In the genomic region with DNA sequence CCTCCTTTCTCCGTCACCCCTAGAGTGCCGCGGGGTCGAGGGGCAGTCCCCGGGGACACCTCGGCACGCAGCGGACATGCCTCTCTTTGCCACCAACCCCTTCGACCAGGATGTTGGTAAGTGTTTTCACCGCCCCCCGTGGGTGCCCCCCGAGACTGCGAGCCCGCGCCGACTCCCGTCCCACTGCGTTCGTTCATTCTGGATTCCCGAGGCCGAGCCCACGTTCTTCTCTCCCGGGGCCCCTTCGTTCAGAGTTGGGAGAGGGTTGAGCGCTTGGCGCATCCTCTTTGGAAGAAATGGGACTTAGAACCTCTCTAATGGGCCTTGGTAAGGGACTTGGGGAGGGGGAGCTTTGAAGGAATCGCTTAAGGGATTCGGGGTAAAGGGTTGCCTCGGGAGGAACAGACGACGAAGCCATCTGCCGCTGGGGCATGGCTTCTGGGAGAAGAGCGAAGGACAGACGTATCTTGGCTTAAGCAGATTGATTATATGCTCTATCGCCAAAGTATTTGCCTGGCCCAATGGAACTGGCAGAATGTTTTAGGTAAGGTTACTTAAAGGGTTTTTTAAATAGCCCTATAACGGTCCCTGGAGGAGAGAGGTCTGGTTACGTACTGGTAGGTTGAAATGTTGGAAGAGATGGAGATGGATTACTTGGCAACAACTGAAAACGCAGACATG, we compare ENCODE assay signal across 8 mouse cellular contexts. TPM values are rescaled to one million over a fixed set of nuclear protein-coding genes. Genes with fewer than 3 reads are reported as not detected.
A peak's percentile ranks its signal among the peaks of the same experiment; 100 is the strongest.
DNase-seq lines count a peak whose midpoint lies in the region; ATAC-seq and TF ChIP-seq lines count a peak whose summit lies in the region.

No protein-coding gene starts in this region.

- TF ChIP-seq CTCF in layer of hippocampus, adult 2 months (conservative IDR thresholded peaks at IDR 0.05) = no peak

- H3K9ac ChIP-seq in hindbrain, embryonic 14.5 days = peak overlapping the region; percentile 83

- peak overlapping the region; percentile 88 for H3K4me3 ChIP-seq in layer of hippocampus, adult 2 months
- peak overlapping the region; percentile 89 for H3K4me3 ChIP-seq in brown adipose tissue, adult 24 weeks (ENCODE audit: insufficient read depth, low read depth, low read length)
- peak overlapping the region; percentile 82 for H3K4me3 ChIP-seq in hindbrain, embryonic 14.5 days (replicated peaks; ENCODE audit: low read length)

- H3K4me1 ChIP-seq in brown adipose tissue, adult 24 weeks (ENCODE audit: control insufficient read depth, insufficient read depth, insufficient read length, low read length) = no peaks in the 10 kb centered on the region
- peaks cover 24% of the 10 kb centered on the region for H3K4me1 ChIP-seq in hindbrain, embryonic 14.5 days (replicated peaks; ENCODE audit: control insufficient read depth, insufficient read depth, low read length)

- no peaks in the 10 kb centered on the region for H3K36me3 ChIP-seq in hindbrain, embryonic 14.5 days (replicated peaks; ENCODE audit: control insufficient read depth, insufficient read depth)

- no peak for DNase-seq in layer of hippocampus, adult 2 months (ENCODE audit: low spot score in 2 of 2)
- no peak for DNase-seq in layer of hippocampus, postnatal 14 days (ENCODE audit: low spot score in 2 of 2)
- peak; percentile 29 for DNase-seq in hindbrain, embryonic 14.5 days (ENCODE audit: low spot score)
- DNase-seq in spleen, adult 18-20 months = no peak
- no peak for DNase-seq in adrenal gland, adult 8-10 months
- DNase-seq in thymus, postnatal 10 days (ENCODE audit: low spot score in 2 of 2) = no peak

- peak overlapping the region; percentile 100 for H3K27ac ChIP-seq in layer of hippocampus, adult 2 months
- H3K27ac ChIP-seq in brown adipose tissue, adult 24 weeks (replicated peaks; ENCODE audit: low read depth, low read length) = peak overlapping the region; percentile 96
- H3K27ac ChIP-seq in hindbrain, embryonic 14.5 days = peak overlapping the region; percentile 98

- no peaks in the 10 kb centered on the region for H3K9me3 ChIP-seq in hindbrain, embryonic 14.5 days (ENCODE audit: control insufficient read depth, low read length)

- peak overlapping the region; percentile 61 for H3K4me2 ChIP-seq in hindbrain, embryonic 14.5 days (replicated peaks)

- WGBS in hindbrain, embryonic 14.5 days = under 1% methylated on average over 38 of the region's 38 CpGs

- no peaks in the 10 kb centered on the region for H3K27me3 ChIP-seq in hindbrain, embryonic 14.5 days (ENCODE audit: control insufficient read depth, insufficient read depth, low read length)

- ATAC-seq in hindbrain, embryonic 14.5 days (ENCODE audit: low FRiP score) = no peak; the same call in 1 of the 2 replicates
- peak; percentile 17; the same call in 1 of the 2 replicates for ATAC-seq in megakaryocyte-erythroid progenitor cell, adult 5-6 weeks (replicated peaks; ENCODE audit: low FRiP score, low TSS enrichment, poor library complexity, severe bottlenecking)

RNA-seq across cellular contexts. Expression of a gene that starts 0.5 kb away (rescaled TPM):
- total RNA-seq in layer of hippocampus, adult 2 months (2021) = 10 to 100 TPM; 86.7 to 87.4 TPM
- 100 to 1,000 TPM in 1 of 2 experiments, 10 to 100 TPM in 1; 89.5 to 104 TPM for total RNA-seq in layer of hippocampus, postnatal 14 days (2021)
- polyA plus RNA-seq in brown adipose tissue, adult 24 weeks (2012; ENCODE audit: insufficient read depth, insufficient read length, missing spikeins) = 18.8 and 19.0 TPM in 2 replicates
- 134 and 162 TPM in 2 replicates for polyA plus RNA-seq in hindbrain, embryonic 14.5 days (2014; fragmentation: Nextera tagmentation; extraction: Ambion mirVana)
- total RNA-seq in megakaryocyte-erythroid progenitor cell, adult 5-6 weeks (2014; fragmentation: Nextera tagmentation) = 36.3 and 40.5 TPM in 2 replicates
- 33.3 and 43.9 TPM in 2 replicates for total RNA-seq in megakaryocyte-erythroid progenitor cell, adult 5-6 weeks (2017)
- 10 to 100 TPM; 50.2 to 57.1 (median 53.4) TPM for total RNA-seq in adrenal gland, adult 8-10 months (2022)

RNA-seq across cellular contexts. Expression of a gene that starts 18.4 kb away (rescaled TPM):
- 10 to 100 TPM; 18.0 to 19.7 TPM for total RNA-seq in layer of hippocampus, adult 2 months (2021)
- 10 to 100 TPM; 27.3 to 32.6 TPM for total RNA-seq in layer of hippocampus, postnatal 14 days (2021)
- 24.9 and 28.1 TPM in 2 replicates for polyA plus RNA-seq in brown adipose tissue, adult 24 weeks (2012; ENCODE audit: insufficient read depth, insufficient read length, missing spikeins)
- polyA plus RNA-seq in hindbrain, embryonic 14.5 days (2014; fragmentation: Nextera tagmentation; extraction: Ambion mirVana) = 89.4 and 97.6 TPM in 2 replicates
- 63.5 and 73.0 TPM in 2 replicates for total RNA-seq in megakaryocyte-erythroid progenitor cell, adult 5-6 weeks (2014; fragmentation: Nextera tagmentation)
- total RNA-seq in megakaryocyte-erythroid progenitor cell, adult 5-6 weeks (2017) = 62.1 and 76.0 TPM in 2 replicates
- total RNA-seq in adrenal gland, adult 8-10 months (2022) = 10 to 100 TPM in 3 of 4 experiments, 1 to 10 TPM in 1; 9.2 to 26.6 (median 14.7) TPM
